Mouse (Mus musculus): ENCODE results near the gene Fhod1.

Fhod1 gene

GRCm38 (mm10) chr8:105347428-105348221, at the start of gene Fhod1:
Fhod1 (minus strand) TSS chr8:105347953.
- peak; percentile 81 for DNase-seq (ENCODE audit: low read depth, low spot score)

- no peak for DNase-seq (ENCODE audit: low read depth, low spot score)
Measured at GRCm38 (mm10) chr8:105393915-105394314, 46.2 kb upstream of the Fhod1 start.

GRCm38 (mm10) chr8:105393089-105393787, 45.5 kb upstream of the Fhod1 start:
- no peak for DNase-seq (ENCODE audit: low read depth, low spot score)

- DNase-seq (ENCODE audit: low read depth, low spot score), result no peak
Measured at GRCm38 (mm10) chr8:105389096-105389495, 41.3 kb upstream of the Fhod1 start.

GRCm38 (mm10) chr8:105387151-105387550, 39.4 kb upstream of the Fhod1 start:
- DNase-seq (ENCODE audit: low read depth, low spot score), result no peak

- no peak for DNase-seq (ENCODE audit: low read depth, low spot score)
Measured at GRCm38 (mm10) chr8:105384070-105384469, 36.3 kb upstream of the Fhod1 start.

- DNase-seq (ENCODE audit: low read depth, low spot score), result no peak
Measured at GRCm38 (mm10) chr8:105380308-105380707, 32.6 kb upstream of the Fhod1 start.

- no peak for DNase-seq (ENCODE audit: low read depth, low spot score)
Measured at GRCm38 (mm10) chr8:105378673-105379072, 30.9 kb upstream of the Fhod1 start.

GRCm38 (mm10) chr8:105374513-105374966, 26.8 kb upstream of the Fhod1 start:
- peak; percentile 21 for DNase-seq (ENCODE audit: low read depth, low spot score)

- no peak for DNase-seq (ENCODE audit: low read depth, low spot score)
Measured at GRCm38 (mm10) chr8:105373032-105373431, 25.3 kb upstream of the Fhod1 start, which contains the start of gene Plekhg4. Plekhg4 (plus strand) TSS chr8:105373274.

- no peak for DNase-seq (ENCODE audit: low read depth, low spot score)
Measured at GRCm38 (mm10) chr8:105372473-105372872, 24.7 kb upstream of the Fhod1 start.

GRCm38 (mm10) chr8:105367107-105367506, 19.4 kb upstream of the Fhod1 start:
- no peak for DNase-seq (ENCODE audit: low read depth, low spot score)

GRCm38 (mm10) chr8:105361751-105362702, 14.3 kb upstream of the Fhod1 start:
- no peak for DNase-seq (ENCODE audit: low read depth, low spot score)

- no peak for DNase-seq (ENCODE audit: low read depth, low spot score)
Measured at GRCm38 (mm10) chr8:105359646-105360045, 11.9 kb upstream of the Fhod1 start.

GRCm38 (mm10) chr8:105359208-105359607, 11.5 kb upstream of the Fhod1 start:
- DNase-seq (ENCODE audit: low read depth, low spot score), result no peak

GRCm38 (mm10) chr8:105356681-105357080, 8.9 kb upstream of the Fhod1 start:
- no peak for DNase-seq (ENCODE audit: low read depth, low spot score)

- no peak for DNase-seq (ENCODE audit: low read depth, low spot score)
Measured at GRCm38 (mm10) chr8:105355179-105356024, 7.6 kb upstream of the Fhod1 start.

GRCm38 (mm10) chr8:105354549-105354948, 6.8 kb upstream of the Fhod1 start:
- DNase-seq (ENCODE audit: low read depth, low spot score), result no peak

- DNase-seq (ENCODE audit: low read depth, low spot score), result no peak
Measured at GRCm38 (mm10) chr8:105353583-105354135, 5.9 kb upstream of the Fhod1 start.

- no peak for DNase-seq (ENCODE audit: low read depth, low spot score)
Measured at GRCm38 (mm10) chr8:105350186-105350585, 2.4 kb upstream of the Fhod1 start.
